Mouse (Mus musculus) limb, embryonic 11.5 days (tissue): ENCODE results near the gene Ift81. TPM values are rescaled to one million over a fixed set of nuclear protein-coding genes. Genes with fewer than 3 reads are reported as not detected.

ENCODE experiments used
- ATAC-seq: fragments of 200-750 bp; cut with Nextera tagmentation; 2 replicates; pipeline ENCODE4 v1.8.0; 2017; ENCODE audit warnings: low read depth; ENCODE audit not compliant: insufficient number of reproducible peaks, low FRiP score, low TSS enrichment
- DNase-seq: peaks from one replicate; pipeline ENCODE4 v3.0.0-alpha.2; 2015; ENCODE audit warnings: low spot score
- H3K27ac ChIP-seq: fragments of 300-500 bp; sonication (generic); replicated peaks from 2 replicates; pipeline ENCODE4 v1.5.1; 2014; ENCODE audit warnings: low read depth, mild to moderate bottlenecking, low read length
- H3K27me3 ChIP-seq: fragments of 300-500 bp; sonication (generic); 2 replicates; pipeline ENCODE4 v1.6.1; 2014; ENCODE audit warnings: mild to moderate bottlenecking, low read length, mixed read lengths; ENCODE audit not compliant: control insufficient read depth, insufficient read depth
- H3K36me3 ChIP-seq: fragments of 300-500 bp; sonication (generic); 2 replicates; pipeline ENCODE4 v1.6.1; 2014; ENCODE audit warnings: mild to moderate bottlenecking, low read length, moderate library complexity, mixed read lengths; ENCODE audit not compliant: control insufficient read depth, insufficient read depth
- H3K4me1 ChIP-seq: fragments of 300-500 bp; sonication (generic); 2 replicates; pipeline ENCODE4 v1.6.1; 2014; ENCODE audit warnings: low read length, mixed read lengths; ENCODE audit not compliant: control insufficient read depth, insufficient read depth
- H3K4me2 ChIP-seq: fragments of 300-500 bp; sonication (generic); 2 replicates; pipeline ENCODE4 v1.6.1; 2014; ENCODE audit warnings: low read depth, mild to moderate bottlenecking, moderate library complexity; ENCODE audit not compliant: severe bottlenecking
- H3K4me3 ChIP-seq: fragments of 300-500 bp; sonication (generic); 2 replicates; pipeline ENCODE4 v1.5.1; 2014; ENCODE audit warnings: low read depth, low read length
- H3K9ac ChIP-seq: fragments of 300-500 bp; sonication (generic); 2 replicates; pipeline ENCODE4 v1.6.1; 2014; ENCODE audit warnings: mild to moderate bottlenecking, low read length
- H3K9me3 ChIP-seq: fragments of 300-500 bp; sonication (generic); 2 replicates; pipeline ENCODE4 v1.6.1; 2016; ENCODE audit warnings: low read length; ENCODE audit not compliant: control insufficient read depth
- WGBS: fragments of 180-500 bp; shearing (Covaris S2); extraction: QIAGEN DNeasy Blood & Tissue Kit; methylation state at CpG from one replicate; pipeline ENCODE4 v1.1.7; 2014; 5-methylcytosine and 5-hydroxymethylcytosine counted together
- polyA plus RNA-seq: library from polyadenylated mRNA; unstranded; fragments of >200 nt; fragmentation: Nextera tagmentation; extraction: Ambion mirVana; gene quantifications from 2 replicates; pipeline ENCODE4 v1.2.1, GENCODE M21; 2014

Ift81 gene
- polyA plus RNA-seq, 1 experiment from 2014 or later, result 39.6 TPM

DNA sequence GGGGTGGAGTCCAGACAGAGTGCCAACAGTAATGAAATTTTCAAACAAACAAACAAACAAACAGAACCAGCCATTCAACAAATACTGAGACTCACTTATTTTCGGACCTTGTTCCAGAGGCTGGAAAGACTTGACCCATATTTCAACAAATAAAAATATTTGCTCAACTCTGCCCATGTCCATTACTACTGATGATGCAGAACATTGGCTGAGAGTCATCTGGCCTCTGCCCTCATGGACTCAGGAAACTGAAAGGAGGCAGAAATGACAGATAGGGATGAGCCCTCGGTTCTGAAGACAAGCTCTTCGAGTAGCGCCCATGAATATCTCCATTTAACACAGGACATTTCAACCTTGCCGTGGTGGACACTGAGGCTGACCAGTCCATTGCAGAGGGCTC lies 8.2 kb upstream of the Ift81 start:
- H3K4me1 ChIP-seq, result peaks cover 10% of the 10 kb centered on the region
- peak overlapping the region; percentile 80; the same call in 1 of the 2 replicates for H3K27ac ChIP-seq
- no peak overlapping the region for H3K9ac ChIP-seq
- no peaks in the 10 kb centered on the region for H3K36me3 ChIP-seq
- DNase-seq (no peak), ATAC-seq (no peak)
- no peaks in the 10 kb centered on the region for H3K27me3 ChIP-seq
- H3K9me3 ChIP-seq, result no peaks in the 10 kb centered on the region
- WGBS, result 94% methylated on average over 5 of the region's 5 CpGs
- no peak overlapping the region for H3K4me2 ChIP-seq
- no peak overlapping the region for H3K4me3 ChIP-seq

DNA sequence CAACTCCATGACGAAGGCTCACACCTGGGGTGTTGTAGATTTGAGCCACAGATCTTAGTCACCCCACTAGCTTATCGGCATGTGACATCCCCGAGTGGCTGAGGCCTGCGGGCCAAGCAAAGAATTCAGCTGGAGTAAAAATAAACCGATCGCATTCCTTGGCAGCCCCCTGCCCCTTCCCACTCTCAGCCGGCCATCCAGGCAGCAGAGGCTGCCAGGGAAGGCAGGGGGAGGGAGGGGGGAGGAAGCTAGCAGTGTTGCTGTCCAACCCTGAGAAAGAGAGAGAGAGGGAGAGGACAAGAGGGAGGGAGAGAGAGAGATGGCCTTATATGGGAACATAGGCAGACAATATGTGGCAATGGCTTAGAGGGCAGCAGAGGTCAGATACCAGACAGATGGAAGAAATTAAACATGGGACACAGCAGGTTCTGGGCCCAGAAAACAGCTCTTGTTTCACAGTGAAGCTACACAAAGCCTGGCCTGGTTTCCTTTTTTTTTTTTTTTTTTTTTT lies 7.1 kb upstream of the Ift81 start:
- Histone ChIP-seq H3K4me1 (peaks cover 10% of the 10 kb centered on the region), H3K4me2 (no peak overlapping the region), H3K27me3 (no peaks in the 10 kb centered on the region), H3K9ac (peak overlapping the region; percentile 22; the same call in 1 of the 2 replicates), H3K4me3 (no peak overlapping the region), H3K9me3 (no peaks in the 10 kb centered on the region), H3K36me3 (no peaks in the 10 kb centered on the region), H3K27ac (peak overlapping the region; percentile 80)
- DNase-seq (peak; percentile 73), ATAC-seq (peak; percentile 75)
- WGBS, result 3% methylated on average over 7 of the region's 7 CpGs

DNA sequence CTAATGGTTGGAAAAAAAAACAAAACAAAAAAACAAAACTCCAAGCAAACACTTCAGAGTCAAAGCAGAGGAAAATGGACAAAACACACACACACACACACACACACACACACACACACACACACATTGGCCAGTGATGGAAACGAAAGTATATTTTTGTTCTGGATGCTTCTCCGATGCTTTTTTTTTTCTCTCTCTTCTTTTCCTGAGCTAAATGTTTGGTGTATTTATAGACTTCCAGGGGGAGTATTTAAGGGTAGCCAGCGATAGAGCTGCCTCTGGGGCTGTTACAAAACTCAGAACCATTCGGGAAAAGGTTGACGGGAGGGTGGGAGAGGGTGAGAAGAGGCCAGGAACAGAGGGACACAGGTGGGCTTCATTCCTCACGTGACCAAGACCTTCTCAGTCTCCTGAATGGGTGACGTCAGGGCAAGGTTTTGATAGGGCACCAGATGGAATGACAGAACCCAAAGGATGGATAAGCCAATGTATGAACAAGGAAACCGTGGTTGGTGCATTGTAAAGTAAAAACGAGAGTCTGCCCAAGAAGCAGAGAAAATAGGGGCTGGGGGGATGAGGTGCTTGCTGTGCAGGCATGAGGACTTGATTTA lies 5.5 kb upstream of the Ift81 start:
- Histone ChIP-seq H3K27me3 (no peaks in the 10 kb centered on the region), H3K36me3 (no peaks in the 10 kb centered on the region), H3K4me1 (peaks cover 10% of the 10 kb centered on the region), H3K9ac (no peak overlapping the region), H3K4me3 (no peak overlapping the region), H3K9me3 (no peaks in the 10 kb centered on the region), H3K27ac (no peak overlapping the region), H3K4me2 (no peak overlapping the region)
- DNase-seq, result no peak
- no peak for ATAC-seq
- WGBS, result 89% methylated on average over 9 of the region's 9 CpGs

GRCm38 (mm10) chr5:122617718-122618117 lies 3.4 kb upstream of the Ift81 start:
- WGBS, result 69% methylated on average over 5 of the region's 5 CpGs
- DNase-seq, result no peak
- no peaks in the 10 kb centered on the region for H3K27me3 ChIP-seq
- H3K36me3 ChIP-seq, result no peaks in the 10 kb centered on the region
- H3K27ac ChIP-seq, result no peak overlapping the region
- peaks cover 10% of the 10 kb centered on the region for H3K4me1 ChIP-seq
- H3K4me2 ChIP-seq, result no peak overlapping the region
- ATAC-seq, result no peak
- no peak overlapping the region for H3K4me3 ChIP-seq
- H3K9me3 ChIP-seq, result no peaks in the 10 kb centered on the region
- no peak overlapping the region for H3K9ac ChIP-seq

GRCm38 (mm10) chr5:122611651-122612050 lies 2.7 kb downstream of the Ift81 start:
- Histone ChIP-seq H3K4me2 (no peak overlapping the region), H3K4me1 (0 out of 2 replicates have a peak, but pooled peaks cover 4% of the 10 kb centered on the region), H3K27me3 (no peaks in the 10 kb centered on the region), H3K36me3 (peaks cover 3% of the 10 kb centered on the region; the same call in 1 of the 2 replicates), H3K27ac (peak overlapping the region; percentile 59; the same call in 1 of the 2 replicates), H3K9ac (no peak overlapping the region; the same call in 1 of the 2 replicates), H3K9me3 (no peaks in the 10 kb centered on the region), H3K4me3 (no peak overlapping the region)
- ATAC-seq (no peak), DNase-seq (no peak)
- 59% methylated on average over 5 of the region's 5 CpGs for WGBS

DNA sequence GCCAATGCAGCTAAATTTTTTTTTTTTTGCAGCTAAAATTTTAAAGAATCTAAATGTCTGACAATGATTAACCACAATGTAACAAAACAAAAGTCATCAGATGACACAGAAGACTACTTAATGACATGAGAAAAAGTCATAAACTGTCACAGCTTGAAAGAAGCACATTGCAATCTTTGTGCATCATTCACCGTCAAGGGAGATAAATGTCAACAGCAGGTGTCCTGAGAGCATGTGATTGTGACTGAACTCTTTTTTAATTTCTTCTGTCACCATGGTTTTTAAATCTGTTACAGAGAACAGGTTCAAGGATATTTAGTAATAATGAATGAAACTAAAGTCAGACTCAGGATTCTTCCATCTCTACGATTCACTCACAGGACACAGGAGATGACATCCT lies 9.4 kb downstream of the Ift81 start:
- H3K36me3 ChIP-seq, result peaks cover 3% of the 10 kb centered on the region; the same call in 1 of the 2 replicates
- no peak overlapping the region for H3K4me2 ChIP-seq
- H3K4me3 ChIP-seq, result no peak overlapping the region
- no peaks in the 10 kb centered on the region for H3K9me3 ChIP-seq
- H3K27me3 ChIP-seq, result no peaks in the 10 kb centered on the region
- DNase-seq (no peak), ATAC-seq (no peak)
- H3K27ac ChIP-seq, result no peak overlapping the region
- 93% methylated on average over 2 of the region's 2 CpGs for WGBS
- no peaks in the 10 kb centered on the region for H3K4me1 ChIP-seq
- H3K9ac ChIP-seq, result no peak overlapping the region

GRCm38 (mm10) chr5:122602233-122602632 lies 12.1 kb downstream of the Ift81 start:
- Histone ChIP-seq H3K27ac (no peak overlapping the region), H3K9me3 (no peaks in the 10 kb centered on the region), H3K4me1 (no peaks in the 10 kb centered on the region), H3K27me3 (no peaks in the 10 kb centered on the region), H3K4me2 (no peak overlapping the region), H3K4me3 (no peak overlapping the region), H3K9ac (no peak overlapping the region), H3K36me3 (peaks cover 3% of the 10 kb centered on the region; the same call in 1 of the 2 replicates)
- DNase-seq (no peak), ATAC-seq (no peak)
- WGBS, result 85% methylated on average over 11 of the region's 11 CpGs

DNA sequence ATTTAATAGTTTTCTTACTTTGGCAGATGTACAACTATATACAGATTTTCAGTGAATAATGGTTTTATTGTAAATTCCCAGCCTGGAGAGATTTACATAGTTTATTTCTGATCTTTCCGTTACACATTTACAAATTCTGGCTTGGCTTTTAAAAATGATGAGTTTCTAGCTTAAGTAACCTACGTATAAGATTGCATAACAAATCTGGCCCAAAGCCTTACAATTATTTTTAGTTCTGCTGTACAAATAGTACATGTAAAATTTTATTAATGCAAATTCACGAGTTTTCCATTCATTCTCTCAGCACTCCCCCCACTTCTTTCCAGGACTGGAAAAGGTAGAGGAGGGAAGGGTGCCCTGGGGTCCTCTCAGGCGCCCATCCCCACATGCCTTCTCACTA lies 18.8 kb downstream of the Ift81 start:
- DNase-seq, result no peak
- no peaks in the 10 kb centered on the region for H3K27me3 ChIP-seq
- H3K27ac ChIP-seq, result no peak overlapping the region
- ATAC-seq, result no peak
- H3K36me3 ChIP-seq, result peaks cover 3% of the 10 kb centered on the region; the same call in 1 of the 2 replicates
- WGBS, result 90% methylated on average over 4 of the region's 4 CpGs
- no peaks in the 10 kb centered on the region for H3K9me3 ChIP-seq
- H3K9ac ChIP-seq, result no peak overlapping the region
- H3K4me2 ChIP-seq, result no peak overlapping the region
- no peak overlapping the region for H3K4me3 ChIP-seq
- no peaks in the 10 kb centered on the region for H3K4me1 ChIP-seq
